Mouse (Mus musculus): ENCODE data around the gene Itsn1. TPM values are rescaled to one million over a fixed set of nuclear protein-coding genes. Genes with fewer than 3 reads are reported as not detected.
A peak's percentile ranks its signal among the peaks of the same experiment; 100 is the strongest.

Gene Itsn1
- polyA plus RNA-seq, 1 experiment from 2014 or later: 54.7 TPM

DNA sequence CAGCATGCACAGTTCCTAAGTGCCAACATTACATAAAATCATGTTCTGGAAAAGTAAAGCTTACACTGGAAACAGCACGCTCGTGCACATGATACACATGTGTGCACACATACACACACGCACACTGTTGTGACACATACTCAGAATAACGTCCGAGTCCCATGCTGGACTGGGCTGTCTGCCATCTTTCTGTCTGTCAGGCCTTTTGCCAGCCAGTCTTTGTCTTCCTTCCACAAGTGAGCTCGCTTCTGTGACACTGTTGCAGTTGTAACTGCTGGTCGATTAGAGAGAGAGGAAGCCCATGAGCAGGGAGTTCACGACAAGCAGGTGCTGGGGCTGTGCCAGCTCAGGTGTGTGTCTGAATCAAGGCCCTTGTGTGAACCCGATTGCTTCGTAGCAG is 57.3 kb downstream of the Itsn1 start:
- Histone ChIP-seq H3K9me3 (replicated peaks; ENCODE audit: control insufficient read depth, low read length) (no peaks in the 10 kb centered on the region), H3K4me3 (ENCODE audit: low read depth, low read length) (no peak overlapping the region), H3K36me3 (ENCODE audit: control insufficient read depth, insufficient read depth) (no peaks in the 10 kb centered on the region), H3K27me3 (ENCODE audit: control insufficient read depth, insufficient read depth, low read depth, low read length) (no peaks in the 10 kb centered on the region; the same call in 1 of the 2 replicates), H3K9ac (ENCODE audit: low read depth, low read length) (no peak overlapping the region), H3K4me2 (ENCODE audit: low read depth, low read length) (no peak overlapping the region), H3K4me1 (ENCODE audit: control insufficient read depth, low read depth, low read length) (peaks cover 8% of the 10 kb centered on the region), H3K27ac (ENCODE audit: low read length) (no peak overlapping the region)
- 57% methylated on average over 10 of the region's 10 CpGs for WGBS (ENCODE audit: insufficient replicate concordance)
- ATAC-seq (ENCODE audit: low read depth): no peak

- Histone ChIP-seq H3K4me3 (ENCODE audit: low read depth, low read length) (no peak overlapping the region), H3K36me3 (ENCODE audit: control insufficient read depth, insufficient read depth) (no peaks in the 10 kb centered on the region), H3K9me3 (replicated peaks; ENCODE audit: control insufficient read depth, low read length) (no peaks in the 10 kb centered on the region), H3K9ac (ENCODE audit: low read depth, low read length) (no peak overlapping the region), H3K4me1 (ENCODE audit: control insufficient read depth, low read depth, low read length) (peaks cover 15% of the 10 kb centered on the region), H3K27ac (ENCODE audit: low read length) (no peak overlapping the region; the same call in 1 of the 2 replicates), H3K4me2 (ENCODE audit: low read depth, low read length) (no peak overlapping the region), H3K27me3 (ENCODE audit: control insufficient read depth, insufficient read depth, low read depth, low read length) (peaks cover 3% of the 10 kb centered on the region; the same call in 1 of the 2 replicates)
- ATAC-seq (ENCODE audit: low read depth): peak; percentile 60
- 7% methylated on average over 6 of the region's 6 CpGs for WGBS (ENCODE audit: insufficient replicate concordance)
Observed at GRCm38 (mm10) chr16:91789728-91790127, 60.6 kb downstream of the Itsn1 start.

- H3K27ac ChIP-seq (ENCODE audit: low read length): no peak overlapping the region
- H3K9ac ChIP-seq (ENCODE audit: low read depth, low read length): no peak overlapping the region
- H3K4me2 ChIP-seq (ENCODE audit: low read depth, low read length): no peak overlapping the region
- H3K9me3 ChIP-seq (replicated peaks; ENCODE audit: control insufficient read depth, low read length): no peaks in the 10 kb centered on the region
- peaks cover 17% of the 10 kb centered on the region for H3K4me1 ChIP-seq (ENCODE audit: control insufficient read depth, low read depth, low read length)
- WGBS (ENCODE audit: insufficient replicate concordance): 54% methylated on average over 8 of the region's 8 CpGs
- peaks cover 4% of the 10 kb centered on the region; the same call in 1 of the 2 replicates for H3K27me3 ChIP-seq (ENCODE audit: control insufficient read depth, insufficient read depth, low read depth, low read length)
- H3K36me3 ChIP-seq (ENCODE audit: control insufficient read depth, insufficient read depth): no peaks in the 10 kb centered on the region
- no peak overlapping the region for H3K4me3 ChIP-seq (ENCODE audit: low read depth, low read length)
- no peak for ATAC-seq (ENCODE audit: low read depth)
Observed at GRCm38 (mm10) chr16:91792477-91793196, 63.6 kb downstream of the Itsn1 start.

DNA sequence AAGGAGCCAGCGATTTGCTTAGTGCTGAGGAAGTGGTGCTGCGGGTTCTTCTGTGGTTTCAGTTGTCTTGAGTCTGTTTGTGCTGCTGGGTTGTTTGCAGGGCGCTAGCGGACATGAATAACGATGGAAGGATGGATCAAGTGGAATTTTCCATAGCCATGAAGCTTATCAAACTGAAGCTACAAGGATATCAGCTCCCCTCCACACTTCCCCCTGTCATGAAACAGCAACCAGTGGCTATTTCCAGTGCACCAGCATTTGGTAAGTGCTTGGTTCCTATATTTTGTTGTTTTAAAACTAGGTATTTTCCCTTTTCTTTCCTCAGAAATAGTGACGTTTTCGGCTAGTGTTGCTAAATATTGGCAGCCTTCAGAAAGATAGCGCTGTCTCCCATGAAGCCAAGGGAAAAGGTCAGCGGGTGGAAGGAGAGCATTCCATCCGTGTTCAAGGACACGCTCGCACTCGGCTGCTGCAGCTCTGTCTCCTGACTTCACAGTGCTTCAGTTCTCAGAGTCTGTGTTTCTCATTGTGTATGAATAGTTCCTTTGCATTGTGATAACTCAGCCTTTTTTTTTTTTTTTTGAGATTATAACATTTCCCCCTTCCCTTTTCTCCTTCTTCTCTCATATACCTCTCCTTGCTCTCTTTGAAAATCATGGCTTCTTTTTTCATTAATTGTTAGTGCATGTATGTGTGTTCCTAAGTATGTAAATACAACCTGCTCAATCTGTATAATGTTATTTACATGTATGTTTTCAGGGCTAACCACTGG is 64.6 kb downstream of the Itsn1 start:
- no peak for ATAC-seq (ENCODE audit: low read depth)
- no peaks in the 10 kb centered on the region for H3K9me3 ChIP-seq (replicated peaks; ENCODE audit: control insufficient read depth, low read length)
- H3K9ac ChIP-seq (ENCODE audit: low read depth, low read length): no peak overlapping the region
- no peak overlapping the region for H3K4me3 ChIP-seq (ENCODE audit: low read depth, low read length)
- no peaks in the 10 kb centered on the region for H3K36me3 ChIP-seq (ENCODE audit: control insufficient read depth, insufficient read depth)
- 16% methylated on average over 13 of the region's 13 CpGs for WGBS (ENCODE audit: insufficient replicate concordance)
- H3K27me3 ChIP-seq (ENCODE audit: control insufficient read depth, insufficient read depth, low read depth, low read length): peaks cover 4% of the 10 kb centered on the region; the same call in 1 of the 2 replicates
- H3K27ac ChIP-seq (ENCODE audit: low read length): peak overlapping the region; percentile 5; the same call in 1 of the 2 replicates
- H3K4me2 ChIP-seq (ENCODE audit: low read depth, low read length): 0 out of 2 replicates have a peak overlapping the region, but pooled peaks have one; percentile 24
- H3K4me1 ChIP-seq (ENCODE audit: control insufficient read depth, low read depth, low read length): peaks cover 17% of the 10 kb centered on the region

DNA sequence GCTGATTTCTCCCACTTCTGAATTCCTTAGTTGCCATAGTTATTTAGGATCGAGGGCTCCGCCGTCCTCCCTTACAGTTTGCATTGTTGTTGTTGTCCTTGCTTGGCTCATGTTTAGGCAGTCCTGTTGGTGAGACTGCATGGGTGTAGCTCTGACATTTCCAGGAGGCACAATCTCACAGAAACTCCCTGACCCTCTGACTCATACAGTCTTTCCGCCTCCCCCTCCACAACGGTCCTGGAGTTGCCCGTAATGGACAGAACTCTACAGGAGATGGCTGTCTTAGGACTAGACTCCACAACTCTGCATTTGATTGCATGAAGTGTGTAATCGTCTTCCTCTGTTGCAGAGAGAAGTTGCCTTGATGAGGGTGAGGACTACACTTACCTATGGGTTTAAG is 65.2 kb downstream of the Itsn1 start:
- WGBS (ENCODE audit: insufficient replicate concordance): 58% methylated on average over 7 of the region's 7 CpGs
- ATAC-seq (ENCODE audit: low read depth): no peak
- no peaks in the 10 kb centered on the region for H3K36me3 ChIP-seq (ENCODE audit: control insufficient read depth, insufficient read depth)
- H3K9ac ChIP-seq (ENCODE audit: low read depth, low read length): no peak overlapping the region
- peak overlapping the region; percentile 64 for H3K27ac ChIP-seq (ENCODE audit: low read length)
- H3K4me3 ChIP-seq (ENCODE audit: low read depth, low read length): no peak overlapping the region
- H3K27me3 ChIP-seq (ENCODE audit: control insufficient read depth, insufficient read depth, low read depth, low read length): peaks cover 4% of the 10 kb centered on the region; the same call in 1 of the 2 replicates
- no peak overlapping the region for H3K4me2 ChIP-seq (ENCODE audit: low read depth, low read length)
- no peaks in the 10 kb centered on the region for H3K9me3 ChIP-seq (replicated peaks; ENCODE audit: control insufficient read depth, low read length)
- H3K4me1 ChIP-seq (ENCODE audit: control insufficient read depth, low read depth, low read length): peaks cover 17% of the 10 kb centered on the region

DNA sequence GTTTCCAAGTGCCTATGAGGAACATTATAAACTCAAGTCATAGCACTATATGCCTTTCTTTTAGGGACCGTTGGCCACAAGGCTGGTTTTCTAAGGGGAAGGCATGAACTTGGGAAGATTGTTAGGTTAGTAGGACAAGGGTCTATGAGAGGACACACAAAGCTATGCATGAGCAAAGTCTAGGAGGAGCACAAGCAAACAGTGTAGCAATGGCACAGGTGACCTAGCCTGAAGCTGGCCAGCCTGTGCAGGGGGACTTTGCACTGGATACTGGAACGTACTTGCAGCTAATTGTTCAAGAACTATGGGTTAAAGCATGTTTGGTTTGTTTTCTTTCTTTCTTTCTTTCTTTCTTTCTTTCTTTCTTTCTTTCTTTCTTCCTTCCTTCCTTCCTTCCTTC is 66.0 kb downstream of the Itsn1 start:
- H3K27ac ChIP-seq (ENCODE audit: low read length): peak overlapping the region; percentile 64
- ATAC-seq (ENCODE audit: low read depth): peak; percentile 92
- H3K27me3 ChIP-seq (ENCODE audit: control insufficient read depth, insufficient read depth, low read depth, low read length): peaks cover 4% of the 10 kb centered on the region; the same call in 1 of the 2 replicates
- H3K9ac ChIP-seq (ENCODE audit: low read depth, low read length): no peak overlapping the region
- H3K4me1 ChIP-seq (ENCODE audit: control insufficient read depth, low read depth, low read length): peaks cover 12% of the 10 kb centered on the region
- no peak overlapping the region for H3K4me3 ChIP-seq (ENCODE audit: low read depth, low read length)
- H3K36me3 ChIP-seq (ENCODE audit: control insufficient read depth, insufficient read depth): no peaks in the 10 kb centered on the region
- H3K9me3 ChIP-seq (replicated peaks; ENCODE audit: control insufficient read depth, low read length): no peaks in the 10 kb centered on the region
- 67% methylated on average over 2 of the region's 2 CpGs for WGBS (ENCODE audit: insufficient replicate concordance)
- no peak overlapping the region for H3K4me2 ChIP-seq (ENCODE audit: low read depth, low read length)

GRCm38 (mm10) chr16:91795606-91796005 is 66.5 kb downstream of the Itsn1 start:
- 70% methylated on average over 9 of the region's 9 CpGs for WGBS (ENCODE audit: insufficient replicate concordance)
- Histone ChIP-seq H3K27ac (ENCODE audit: low read length) (peak overlapping the region; percentile 33; the same call in 1 of the 2 replicates), H3K9me3 (replicated peaks; ENCODE audit: control insufficient read depth, low read length) (no peaks in the 10 kb centered on the region)

GRCm38 (mm10) chr16:91801426-91801825 is 72.3 kb downstream of the Itsn1 start:
- Histone ChIP-seq H3K27ac (ENCODE audit: low read length) (no peak overlapping the region; the same call in 1 of the 2 replicates), H3K27me3 (ENCODE audit: control insufficient read depth, insufficient read depth, low read depth, low read length) (no peaks in the 10 kb centered on the region), H3K4me2 (ENCODE audit: low read depth, low read length) (no peak overlapping the region), H3K36me3 (ENCODE audit: control insufficient read depth, insufficient read depth) (peaks cover 5% of the 10 kb centered on the region; the same call in 1 of the 2 replicates), H3K9me3 (replicated peaks; ENCODE audit: control insufficient read depth, low read length) (no peaks in the 10 kb centered on the region), H3K4me1 (ENCODE audit: control insufficient read depth, low read depth, low read length) (peaks cover 31% of the 10 kb centered on the region), H3K4me3 (ENCODE audit: low read depth, low read length) (no peak overlapping the region), H3K9ac (ENCODE audit: low read depth, low read length) (no peak overlapping the region)
- 86% methylated on average over 13 of the region's 13 CpGs for WGBS (ENCODE audit: insufficient replicate concordance)
- no peak for ATAC-seq (ENCODE audit: low read depth)

More at GRCm38 (mm10) chr16:91795606-91796005, 66.5 kb downstream of the Itsn1 start:
- ATAC-seq (ENCODE audit: low read depth): no peak
- Histone ChIP-seq H3K4me1 (ENCODE audit: control insufficient read depth, low read depth, low read length) (peaks cover 9% of the 10 kb centered on the region), H3K9ac (ENCODE audit: low read depth, low read length) (no peak overlapping the region), H3K36me3 (ENCODE audit: control insufficient read depth, insufficient read depth) (no peaks in the 10 kb centered on the region), H3K4me2 (ENCODE audit: low read depth, low read length) (no peak overlapping the region), H3K27me3 (ENCODE audit: control insufficient read depth, insufficient read depth, low read depth, low read length) (peaks cover 4% of the 10 kb centered on the region; the same call in 1 of the 2 replicates), H3K4me3 (ENCODE audit: low read depth, low read length) (no peak overlapping the region)
